Mouse (Mus musculus) hindbrain, embryonic 10.5 days (tissue): ENCODE data around the gene Frmpd3. TPM values are rescaled to one million over a fixed set of nuclear protein-coding genes. Genes with fewer than 3 reads are reported as not detected.

Experiments
- DNase-seq: peaks from one replicate; pipeline ENCODE4 v3.0.0-alpha.2; 2017; ENCODE audit warnings: low spot score
- H3K27ac ChIP-seq: fragments of 300-500 bp; sonication (generic); 2 replicates; pipeline ENCODE4 v1.5.1; 2016; ENCODE audit warnings: mild to moderate bottlenecking, moderate library complexity
- H3K27me3 ChIP-seq: fragments of 300-500 bp; sonication (generic); 2 replicates; pipeline ENCODE4 v1.6.1; 2016; ENCODE audit warnings: mild to moderate bottlenecking; ENCODE audit not compliant: poor library complexity, insufficient read depth, severe bottlenecking
- H3K36me3 ChIP-seq: fragments of 300-500 bp; sonication (generic); 2 replicates; pipeline ENCODE4 v1.6.1; 2016; ENCODE audit warnings: mild to moderate bottlenecking, moderate library complexity
- H3K4me1 ChIP-seq: fragments of 300-500 bp; sonication (generic); replicated peaks from 2 replicates; pipeline ENCODE4 v1.6.1; 2016; ENCODE audit warnings: mild to moderate bottlenecking
- H3K4me3 ChIP-seq: fragments of 300-500 bp; sonication (generic); 2 replicates; pipeline ENCODE4 v1.5.1; 2016; ENCODE audit warnings: mild to moderate bottlenecking, moderate library complexity
- H3K9me3 ChIP-seq: fragments of 300-500 bp; sonication (generic); 2 replicates; pipeline ENCODE4 v1.6.1; 2016; ENCODE audit warnings: mild to moderate bottlenecking, moderate library complexity
- WGBS: fragments of 180-500 bp; shearing (Covaris S2); methylation state at CpG from one replicate; pipeline ENCODE4 v1.1.7; 2016; 5-methylcytosine and 5-hydroxymethylcytosine counted together
- microRNA counts: library from miRNA; unstranded; fragments of <30 nt; microRNA quantifications from one replicate; lab custom pipeline; 2017
- polyA plus RNA-seq: library from polyadenylated mRNA; unstranded; fragments of >200 nt; fragmentation: Nextera tagmentation; extraction: Ambion mirVana; gene quantifications from 2 replicates; pipeline ENCODE4 v1.2.1, GENCODE M21; 2016

Frmpd3 gene
- polyA plus RNA-seq, 1 experiment from 2014 or later, result 1.8 TPM

- WGBS, result 89% methylated on average over 6 of the region's 6 CpGs
Measured at GRCm38 (mm10) chrX:140478231-140478630, 136.2 kb downstream of the Frmpd3 start.

DNA sequence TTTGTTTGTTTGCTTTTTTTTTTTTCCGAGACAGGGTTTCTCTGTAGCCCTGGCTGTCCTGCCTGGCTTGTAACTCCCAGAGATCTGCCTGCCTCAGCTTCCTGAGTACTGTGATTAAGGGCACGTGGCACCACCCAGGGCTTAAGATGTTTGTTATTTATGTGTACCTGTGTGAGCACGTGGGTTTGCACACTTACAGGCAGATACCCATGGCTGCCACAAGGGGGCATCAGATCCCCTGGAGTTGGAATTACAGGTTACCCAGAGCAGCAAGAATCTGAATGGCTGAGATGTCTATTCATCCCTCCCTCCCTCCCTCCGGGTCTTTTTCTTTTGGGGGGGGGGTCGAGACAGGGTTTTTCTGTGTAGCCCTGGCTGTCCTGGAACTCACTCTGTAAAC, 137.1 kb downstream of the Frmpd3 start:
- H3K9me3 ChIP-seq, result no peaks in the 10 kb centered on the region
- H3K27ac ChIP-seq, result no peak overlapping the region
- H3K27me3 ChIP-seq, result peaks cover 26% of the 10 kb centered on the region
- peak; percentile 20 for DNase-seq
- 61% methylated on average over 5 of the region's 5 CpGs for WGBS
- H3K4me3 ChIP-seq, result no peak overlapping the region
- H3K36me3 ChIP-seq, result peaks cover 14% of the 10 kb centered on the region; the same call in 1 of the 2 replicates
- H3K4me1 ChIP-seq, result no peaks in the 10 kb centered on the region

More at GRCm38 (mm10) chrX:140478231-140478630, 136.2 kb downstream of the Frmpd3 start:
- no peak for DNase-seq
- peaks cover 26% of the 10 kb centered on the region for H3K27me3 ChIP-seq
- H3K4me3 ChIP-seq, result no peak overlapping the region
- peaks cover 20% of the 10 kb centered on the region for H3K36me3 ChIP-seq
- H3K4me1 ChIP-seq, result no peaks in the 10 kb centered on the region
- H3K9me3 ChIP-seq, result no peaks in the 10 kb centered on the region
- H3K27ac ChIP-seq, result no peak overlapping the region

MicroRNAs within 50 kb of the gene (microRNA counts, 519-probe panel; counts per million panel counts)
- microRNA mmu-miR-3475 (lab: Ali Mortazavi, UCI), result 1,255 counts per million, percentile 77 among the panel's probes with 10 or more counts

Other genes starting within 250 kb of the Frmpd3 start
- 82.8 and 83.3 TPM in 2 replicates for gene Prps1, start 114.3 kb downstream of the Frmpd3 start, polyA plus RNA-seq